Comparison of ENCODE assay signal across 9 mouse cellular contexts in the genomic region with DNA sequence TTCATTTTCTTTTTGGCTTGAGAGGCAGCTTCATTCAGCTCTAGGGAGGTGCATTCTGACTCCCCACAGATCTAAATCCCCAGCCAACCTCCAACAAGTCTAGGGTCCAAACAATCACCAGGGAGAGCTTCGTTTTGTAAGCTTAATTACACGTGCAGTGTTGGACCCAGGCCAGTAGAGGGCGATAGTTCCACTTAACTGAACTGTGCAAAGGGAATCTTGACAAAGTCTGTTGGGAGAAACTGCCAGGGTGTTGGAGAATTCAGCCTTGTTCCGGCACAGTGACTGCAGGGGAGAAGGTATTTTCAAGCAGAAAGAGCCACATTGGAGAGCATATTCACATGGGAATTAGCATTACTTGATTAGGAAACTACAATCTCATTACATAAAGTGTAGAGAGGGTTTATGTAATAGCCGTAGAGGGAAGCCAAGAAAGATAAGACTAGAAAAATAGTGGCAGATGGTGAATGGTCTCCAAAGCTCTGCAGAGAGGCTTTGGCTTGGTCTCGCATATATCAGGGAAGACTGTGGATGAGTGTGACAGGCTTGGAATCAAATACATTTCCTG.
A peak's percentile ranks its signal among the peaks of the same experiment; 100 is the strongest.
DNase-seq lines count a peak whose midpoint lies in the region; ATAC-seq and TF ChIP-seq lines count a peak whose summit lies in the region.
"Had no signal": no experiment of that assay in that cellular context is flagged by ENCODE, and none has a peak within 500 bp of the region (broad histone marks: within the 10 kb centered on the region; RNA-seq: fewer than 3 reads in every experiment).

No protein-coding gene starts in this region.

- no peak overlapping the region for H3K27ac ChIP-seq in embryonic facial prominence, embryonic 11.5 days (replicated peaks; ENCODE audit: low read depth, low read length)
- peak overlapping the region; percentile 16; the same call in 1 of the 2 replicates for H3K27ac ChIP-seq in heart, embryonic 13.5 days (replicated peaks)
- H3K27ac ChIP-seq in kidney, postnatal 0 days, result no peak overlapping the region
- H3K27ac ChIP-seq in liver, embryonic 13.5 days, result no peak overlapping the region
- H3K27ac ChIP-seq in neural tube, embryonic 15.5 days (replicated peaks), result no peak overlapping the region
- H3K27ac ChIP-seq: embryonic facial prominence, embryonic 13.5 days had no signal

- no peaks in the 10 kb centered on the region for H3K36me3 ChIP-seq in embryonic facial prominence, embryonic 11.5 days (replicated peaks; ENCODE audit: control insufficient read depth, insufficient read depth, low read depth, low read length)
- no peaks in the 10 kb centered on the region for H3K36me3 ChIP-seq in heart, embryonic 13.5 days
- H3K36me3 ChIP-seq in kidney, postnatal 0 days (ENCODE audit: insufficient read depth, low read length), result no peaks in the 10 kb centered on the region
- no peaks in the 10 kb centered on the region for H3K36me3 ChIP-seq in liver, embryonic 13.5 days
- H3K36me3 ChIP-seq in neural tube, embryonic 15.5 days, result no peaks in the 10 kb centered on the region
- H3K36me3 ChIP-seq: embryonic facial prominence, embryonic 13.5 days had no signal

- TF ChIP-seq CTCF in kidney, postnatal 0 days (IDR thresholded peaks at IDR 0.05; ENCODE audit: low read depth), result peak; percentile 91

- WGBS in embryonic facial prominence, embryonic 11.5 days, result 23% methylated on average over 6 of the region's 6 CpGs
- 13% methylated on average over 6 of the region's 6 CpGs for WGBS in heart, embryonic 13.5 days
- 13% methylated on average over 6 of the region's 6 CpGs for WGBS in kidney, postnatal 0 days
- 20% methylated on average over 6 of the region's 6 CpGs for WGBS in liver, embryonic 13.5 days (ENCODE audit: insufficient replicate concordance)
- 10% methylated on average over 6 of the region's 6 CpGs for WGBS in neural tube, embryonic 15.5 days

- no peak for ATAC-seq in embryonic facial prominence, embryonic 11.5 days (replicated peaks; ENCODE audit: insufficient number of reproducible peaks, low FRiP score, low TSS enrichment, low read depth)
- ATAC-seq in heart, embryonic 13.5 days (ENCODE audit: extremely low read depth, insufficient number of reproducible peaks, low FRiP score, low TSS enrichment), result no peak
- peak; percentile 68 for ATAC-seq in kidney, postnatal 0 days (replicated peaks; ENCODE audit: low FRiP score, low read depth)
- ATAC-seq in liver, embryonic 13.5 days (ENCODE audit: low read depth), result no peak
- peak; percentile 81 for ATAC-seq in neural tube, embryonic 15.5 days (ENCODE audit: low FRiP score)

- H3K4me3 ChIP-seq in embryonic facial prominence, embryonic 11.5 days (ENCODE audit: low read depth, low read length), result no peak overlapping the region
- H3K4me3 ChIP-seq in heart, embryonic 13.5 days, result no peak overlapping the region
- H3K4me3 ChIP-seq in kidney, postnatal 0 days (replicated peaks; ENCODE audit: low read depth, low read length), result no peak overlapping the region
- no peak overlapping the region for H3K4me3 ChIP-seq in liver, embryonic 13.5 days (replicated peaks)
- no peak overlapping the region for H3K4me3 ChIP-seq in neural tube, embryonic 15.5 days (replicated peaks)
- H3K4me3 ChIP-seq: embryonic facial prominence, embryonic 13.5 days had no signal

- no peaks in the 10 kb centered on the region for H3K9me3 ChIP-seq in embryonic facial prominence, embryonic 11.5 days (replicated peaks; ENCODE audit: control insufficient read depth, low read length)
- H3K9me3 ChIP-seq in heart, embryonic 13.5 days, result no peaks in the 10 kb centered on the region
- H3K9me3 ChIP-seq in kidney, postnatal 0 days (replicated peaks; ENCODE audit: low read length), result no peaks in the 10 kb centered on the region
- H3K9me3 ChIP-seq in liver, embryonic 13.5 days (replicated peaks), result no peaks in the 10 kb centered on the region
- H3K9me3 ChIP-seq in neural tube, embryonic 15.5 days (replicated peaks), result no peaks in the 10 kb centered on the region
- H3K9me3 ChIP-seq: embryonic facial prominence, embryonic 13.5 days had no signal

- no peaks in the 10 kb centered on the region for H3K27me3 ChIP-seq in embryonic facial prominence, embryonic 11.5 days (ENCODE audit: control insufficient read depth, insufficient read depth, low read length)
- H3K27me3 ChIP-seq in heart, embryonic 13.5 days (replicated peaks), result no peaks in the 10 kb centered on the region
- H3K27me3 ChIP-seq in kidney, postnatal 0 days (ENCODE audit: insufficient read depth, low read length), result no peaks in the 10 kb centered on the region
- no peaks in the 10 kb centered on the region for H3K27me3 ChIP-seq in liver, embryonic 13.5 days
- H3K27me3 ChIP-seq in neural tube, embryonic 15.5 days (replicated peaks), result no peaks in the 10 kb centered on the region
- H3K27me3 ChIP-seq: embryonic facial prominence, embryonic 13.5 days had no signal

- no peaks in the 10 kb centered on the region for H3K4me1 ChIP-seq in embryonic facial prominence, embryonic 11.5 days (ENCODE audit: control insufficient read depth, insufficient read depth, low read length)
- peaks cover 24% of the 10 kb centered on the region for H3K4me1 ChIP-seq in heart, embryonic 13.5 days
- 0 out of 2 replicates have a peak, but pooled peaks cover 6% of the 10 kb centered on the region for H3K4me1 ChIP-seq in kidney, postnatal 0 days (replicated peaks; ENCODE audit: insufficient read depth, low read length)
- H3K4me1 ChIP-seq in liver, embryonic 13.5 days (replicated peaks), result no peaks in the 10 kb centered on the region
- H3K4me1 ChIP-seq in neural tube, embryonic 15.5 days, result peaks cover 14% of the 10 kb centered on the region

- no peak overlapping the region for H3K4me2 ChIP-seq in embryonic facial prominence, embryonic 11.5 days (ENCODE audit: low read depth, low read length)
- H3K4me2 ChIP-seq in heart, embryonic 13.5 days, result peak overlapping the region; percentile 8; the same call in 1 of the 2 replicates
- H3K4me2 ChIP-seq in kidney, postnatal 0 days (ENCODE audit: low read length), result no peak overlapping the region
- H3K4me2 ChIP-seq in liver, embryonic 13.5 days, result no peak overlapping the region
- H3K4me2 ChIP-seq in neural tube, embryonic 15.5 days, result no peak overlapping the region
- H3K4me2 ChIP-seq: embryonic facial prominence, embryonic 13.5 days had no signal

- peak; percentile 1 for DNase-seq in A20 (ENCODE audit: low read depth, low spot score)
- DNase-seq in adrenal gland, postnatal 14 days, result peak; percentile 86
- DNase-seq in embryonic facial prominence, embryonic 11.5 days (ENCODE audit: low spot score), result peak; percentile 86
- peak; percentile 90 for DNase-seq in kidney, postnatal 0 days (ENCODE audit: low spot score)
- DNase-seq in liver, embryonic 13.5 days, result peak; percentile 3
- peak; percentile 14 for DNase-seq in thymus, postnatal 14 days

- H3K9ac ChIP-seq in embryonic facial prominence, embryonic 11.5 days (replicated peaks; ENCODE audit: low read length), result no peak overlapping the region
- H3K9ac ChIP-seq in heart, embryonic 13.5 days, result no peak overlapping the region
- H3K9ac ChIP-seq in kidney, postnatal 0 days (ENCODE audit: low read depth, low read length), result no peak overlapping the region
- no peak overlapping the region for H3K9ac ChIP-seq in liver, embryonic 13.5 days
- H3K9ac ChIP-seq in neural tube, embryonic 15.5 days (replicated peaks), result no peak overlapping the region
- H3K9ac ChIP-seq: embryonic facial prominence, embryonic 13.5 days had no signal

Comparison
In these comparisons a context has a peak if more than half of its experiments do, and no peak if none do; other contexts are left out.
1. DNase-seq: peak in every context shown above with its lines; median percentile 90 in kidney, postnatal 0 days; 86 in adrenal gland, postnatal 14 days; 86 in embryonic facial prominence, embryonic 11.5 days; 14 in thymus, postnatal 14 days; 3 in liver, embryonic 13.5 days; 1 in A20.
2. ATAC-seq: peak in kidney, postnatal 0 days (single experiment) and neural tube, embryonic 15.5 days (single experiment); none in embryonic facial prominence, embryonic 11.5 days (single experiment), heart, embryonic 13.5 days (single experiment) and liver, embryonic 13.5 days (single experiment).